Mouse (Mus musculus): Measurements from ENCODE around the gene Cabp4. TPM values are rescaled to one million over a fixed set of nuclear protein-coding genes. Genes with fewer than 3 reads are reported as not detected.

Cabp4 gene
- total and polyA plus RNA-seq, 3 experiments: 0.21 TPM; not detected in 2

GRCm38 (mm10) chr19:4115816-4116215 is 28.0 kb downstream of the Cabp4 start:
- H3K36me3 ChIP-seq (ENCODE audit: control insufficient read depth, insufficient read depth, low read length): peaks cover 2% of the 10 kb centered on the region; the same call in 1 of the 2 replicates
- DNase-seq: no peak
- 84% methylated on average over 11 of the region's 11 CpGs for WGBS
- H3K4me3 ChIP-seq: no peak overlapping the region
- TF ChIP-seq CTCF (IDR thresholded peaks at IDR 0.05) (no peak), EP300 (IDR thresholded peaks at IDR 0.05; ENCODE audit: insufficient read depth, low read depth, low read length) (no peak), POLR2A (IDR thresholded peaks at IDR 0.05; ENCODE audit: insufficient read depth, low read depth, low read length) (no peak)
- H3K4me1 ChIP-seq (ENCODE audit: control insufficient read depth, insufficient read depth, low read length): peaks cover 14% of the 10 kb centered on the region
- intact Hi-C loops (cut with DNase I): no loop called here
- no peaks in the 10 kb centered on the region for H3K79me2 ChIP-seq (replicated peaks; ENCODE audit: control insufficient read depth, insufficient read depth, low read length)
- H3K27ac ChIP-seq: no peak overlapping the region
- H3K27me3 ChIP-seq (ENCODE audit: control insufficient read depth, insufficient read depth, low read length): no peaks in the 10 kb centered on the region
- H3K9ac ChIP-seq (ENCODE audit: low read depth, low read length): no peak overlapping the region

DNA sequence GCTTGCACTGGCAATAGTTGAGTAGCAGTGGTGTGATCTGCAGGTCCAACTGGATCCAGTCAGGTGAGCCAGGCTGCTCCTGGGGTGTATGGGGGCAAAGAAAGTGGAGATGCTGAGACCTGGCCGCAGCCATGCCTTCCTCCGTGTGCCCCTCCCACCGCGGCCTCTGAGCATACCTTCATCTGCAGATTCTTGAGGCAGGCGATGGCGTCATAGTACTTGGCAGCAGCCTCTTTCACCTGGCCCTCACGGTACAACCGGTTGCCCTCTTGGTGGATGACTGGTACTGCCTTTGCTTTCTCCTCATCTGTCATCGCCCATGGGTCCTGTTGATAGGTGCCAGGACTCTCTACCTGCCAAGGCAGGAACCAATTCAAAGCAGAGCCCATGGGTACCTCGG is 28.7 kb downstream of the Cabp4 start:
- no peak overlapping the region for H3K4me3 ChIP-seq
- H3K36me3 ChIP-seq (ENCODE audit: control insufficient read depth, insufficient read depth, low read length): no peaks in the 10 kb centered on the region
- no peak overlapping the region for H3K27ac ChIP-seq
- intact Hi-C loops (cut with DNase I): no loop called here
- peaks cover 10% of the 10 kb centered on the region for H3K4me1 ChIP-seq (ENCODE audit: control insufficient read depth, insufficient read depth, low read length)
- TF ChIP-seq POLR2A (IDR thresholded peaks at IDR 0.05; ENCODE audit: insufficient read depth, low read depth, low read length): no peak
- no peak for TF ChIP-seq CTCF (IDR thresholded peaks at IDR 0.05)
- no peak for TF ChIP-seq EP300 (IDR thresholded peaks at IDR 0.05; ENCODE audit: insufficient read depth, low read depth, low read length)
- WGBS: 89% methylated on average over 10 of the region's 10 CpGs
- no peaks in the 10 kb centered on the region for H3K27me3 ChIP-seq (ENCODE audit: control insufficient read depth, insufficient read depth, low read length)
- no peak for DNase-seq
- no peaks in the 10 kb centered on the region for H3K79me2 ChIP-seq (replicated peaks; ENCODE audit: control insufficient read depth, insufficient read depth, low read length)
- no peak overlapping the region for H3K9ac ChIP-seq (ENCODE audit: low read depth, low read length)

- Histone ChIP-seq H3K27ac (no peak overlapping the region), H3K9ac (ENCODE audit: low read depth, low read length) (no peak overlapping the region), H3K4me3 (no peak overlapping the region), H3K27me3 (ENCODE audit: control insufficient read depth, insufficient read depth, low read length) (no peaks in the 10 kb centered on the region), H3K79me2 (replicated peaks; ENCODE audit: control insufficient read depth, insufficient read depth, low read length) (no peaks in the 10 kb centered on the region), H3K36me3 (ENCODE audit: control insufficient read depth, insufficient read depth, low read length) (no peaks in the 10 kb centered on the region), H3K4me1 (ENCODE audit: control insufficient read depth, insufficient read depth, low read length) (peaks cover 10% of the 10 kb centered on the region)
- no peak for DNase-seq
- TF ChIP-seq POLR2A (IDR thresholded peaks at IDR 0.05; ENCODE audit: insufficient read depth, low read depth, low read length) (no peak), CTCF (IDR thresholded peaks at IDR 0.05) (no peak), EP300 (IDR thresholded peaks at IDR 0.05; ENCODE audit: insufficient read depth, low read depth, low read length) (no peak)
- intact Hi-C loops (cut with DNase I): no loop called here
- 87% methylated on average over 10 of the region's 10 CpGs for WGBS
These were observed 29.3 kb downstream of the Cabp4 start for GRCm38 (mm10) chr19:4114551-4114950.

DNA sequence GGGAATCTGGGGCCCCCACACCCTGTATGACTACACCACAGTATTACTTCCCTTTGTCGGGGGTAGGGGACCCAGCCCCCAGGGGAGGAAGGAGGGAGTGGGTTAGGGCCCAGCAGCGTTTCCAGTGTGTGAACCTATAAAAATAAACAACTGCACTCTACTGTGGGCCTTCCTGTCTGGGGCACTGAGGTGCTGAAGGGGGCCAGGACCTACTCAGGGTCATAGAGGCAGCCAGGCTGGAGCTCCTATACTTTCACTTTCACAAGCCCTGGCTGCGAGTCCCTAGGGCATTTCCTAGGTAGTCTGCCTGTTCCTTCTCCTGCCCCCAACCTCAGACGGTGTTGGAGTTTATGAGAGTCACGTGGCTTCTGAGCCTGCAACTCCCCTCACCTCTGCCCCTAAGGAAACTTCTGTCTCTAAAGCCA is 30.0 kb downstream of the Cabp4 start:
- H3K27me3 ChIP-seq (ENCODE audit: control insufficient read depth, insufficient read depth, low read length): no peaks in the 10 kb centered on the region
- peaks cover 10% of the 10 kb centered on the region for H3K4me1 ChIP-seq (ENCODE audit: control insufficient read depth, insufficient read depth, low read length)
- DNase-seq: peak in 1 of 2 experiments; percentile 66
- no peaks in the 10 kb centered on the region for H3K79me2 ChIP-seq (replicated peaks; ENCODE audit: control insufficient read depth, insufficient read depth, low read length)
- no peaks in the 10 kb centered on the region for H3K36me3 ChIP-seq (ENCODE audit: control insufficient read depth, insufficient read depth, low read length)
- intact Hi-C loops (cut with DNase I): no loop called here
- H3K27ac ChIP-seq: peak overlapping the region; percentile 61
- TF ChIP-seq POLR2A (IDR thresholded peaks at IDR 0.05; ENCODE audit: insufficient read depth, low read depth, low read length) (no peak), EP300 (IDR thresholded peaks at IDR 0.05; ENCODE audit: insufficient read depth, low read depth, low read length) (no peak), CTCF (IDR thresholded peaks at IDR 0.05) (no peak)
- H3K9ac ChIP-seq (ENCODE audit: low read depth, low read length): no peak overlapping the region; the same call in 1 of the 2 replicates
- WGBS: 31% methylated on average over 5 of the region's 5 CpGs
- no peak overlapping the region for H3K4me3 ChIP-seq

DNA sequence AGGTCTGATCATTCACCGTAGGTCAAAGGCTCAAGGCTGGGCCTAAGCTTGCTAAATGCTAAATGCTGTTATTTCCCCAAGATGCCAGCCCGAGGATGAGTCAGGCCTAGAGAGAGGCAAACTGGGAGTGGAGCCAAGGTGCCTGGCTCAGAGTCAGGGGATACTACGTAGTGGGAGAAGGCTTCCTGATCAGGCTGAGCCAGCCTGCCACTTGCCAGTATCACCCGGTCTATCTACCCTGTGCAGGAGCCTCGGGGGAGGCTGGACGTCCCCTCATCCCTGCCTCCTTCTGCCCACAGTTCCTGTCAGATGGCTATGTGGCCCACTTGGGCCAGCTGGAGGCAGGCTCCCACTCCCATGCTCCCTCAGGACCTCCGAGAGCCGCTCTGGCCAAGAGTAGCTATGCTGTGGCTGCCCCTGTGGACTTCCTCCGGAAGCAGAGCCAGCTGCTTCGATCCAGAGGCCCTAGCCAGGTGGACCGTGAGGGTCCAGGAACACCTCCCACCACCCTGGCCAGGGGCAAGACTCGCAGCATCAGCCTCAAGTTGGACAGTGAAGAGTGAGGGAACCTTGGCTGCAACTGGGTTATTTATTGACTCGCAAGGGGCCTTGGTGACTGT is 30.5 kb downstream of the Cabp4 start:
- peak overlapping the region; percentile 42 for H3K9ac ChIP-seq (ENCODE audit: low read depth, low read length)
- intact Hi-C loops (cut with DNase I): no loop called here
- whole genome bisulfite sequencing: 23% methylated on average over 13 of the region's 13 CpGs
- H3K4me1 ChIP-seq (ENCODE audit: control insufficient read depth, insufficient read depth, low read length): peaks cover 10% of the 10 kb centered on the region
- peak; percentile 83 for DNase-seq
- H3K36me3 ChIP-seq (ENCODE audit: control insufficient read depth, insufficient read depth, low read length): no peaks in the 10 kb centered on the region
- TF ChIP-seq POLR2A (IDR thresholded peaks at IDR 0.05; ENCODE audit: insufficient read depth, low read depth, low read length): no peak
- TF ChIP-seq EP300 (IDR thresholded peaks at IDR 0.05; ENCODE audit: insufficient read depth, low read depth, low read length): 0 out of 2 replicates have a peak, but pooled peaks have one; percentile 22
- peak overlapping the region; percentile 61 for H3K27ac ChIP-seq
- no peak overlapping the region for H3K4me3 ChIP-seq
- H3K27me3 ChIP-seq (ENCODE audit: control insufficient read depth, insufficient read depth, low read length): no peaks in the 10 kb centered on the region
- no peaks in the 10 kb centered on the region for H3K79me2 ChIP-seq (replicated peaks; ENCODE audit: control insufficient read depth, insufficient read depth, low read length)
